Mouse (Mus musculus) hindbrain, postnatal 0 days (tissue): Measurements from ENCODE around the gene Setdb1. TPM values are rescaled to one million over a fixed set of nuclear protein-coding genes. Genes with fewer than 3 reads are reported as not detected.

ENCODE experiments used
- ATAC-seq: fragments of 200-750 bp; cut with Nextera tagmentation; 2 replicates; pipeline ENCODE4 v1.8.0; 2017; ENCODE audit warnings: mild to moderate bottlenecking, moderate TSS enrichment, moderate library complexity
- DNase-seq: peaks from one replicate; pipeline ENCODE4 v3.0.0-alpha.2; 2015; ENCODE audit warnings: low spot score
- H3K27ac ChIP-seq: fragments of 300-500 bp; sonication (generic); 2 replicates; pipeline ENCODE4 v1.5.1; 2014; ENCODE audit warnings: mild to moderate bottlenecking
- H3K27me3 ChIP-seq: fragments of 300-500 bp; sonication (generic); 2 replicates; pipeline ENCODE4 v1.6.1; 2014; ENCODE audit warnings: low read length, mixed read lengths; ENCODE audit not compliant: insufficient read depth
- H3K36me3 ChIP-seq: fragments of 300-500 bp; sonication (generic); 2 replicates; pipeline ENCODE4 v1.6.1; 2014; ENCODE audit warnings: low read length, mixed read lengths; ENCODE audit not compliant: insufficient read depth
- H3K4me1 ChIP-seq: fragments of 300-500 bp; sonication (generic); 2 replicates; pipeline ENCODE4 v1.6.1; 2014; ENCODE audit warnings: antibody characterized with exemption, low read length, mixed read lengths; ENCODE audit not compliant: insufficient read depth
- H3K4me2 ChIP-seq: fragments of 300-500 bp; sonication (generic); 2 replicates; pipeline ENCODE4 v1.6.1; 2014; ENCODE audit warnings: low read depth, mild to moderate bottlenecking, low read length, moderate library complexity, mixed read lengths
- H3K4me3 ChIP-seq: fragments of 300-500 bp; sonication (generic); 2 replicates; pipeline ENCODE4 v1.5.1; 2014; ENCODE audit warnings: low read length
- H3K9ac ChIP-seq: fragments of 300-500 bp; sonication (generic); replicated peaks from 2 replicates; pipeline ENCODE4 v1.6.1; 2014; ENCODE audit warnings: mild to moderate bottlenecking, low read length, moderate library complexity, mixed read lengths
- H3K9me3 ChIP-seq: fragments of 300-500 bp; sonication (generic); 2 replicates; pipeline ENCODE4 v1.6.1; 2016; ENCODE audit warnings: low read length, mixed read lengths
- CTCF ChIP-seq: IDR thresholded peaks from 2 replicates; pipeline ENCODE4 v1.5.1; 2016; ENCODE audit warnings: antibody characterized with exemption, control low read depth, low read depth
- whole genome bisulfite sequencing: fragments of 180-500 bp; shearing (Covaris S2); extraction: QIAGEN DNeasy Blood & Tissue Kit; methylation state at CpG from one replicate; pipeline ENCODE4 v1.1.7; 2014; 5-methylcytosine and 5-hydroxymethylcytosine counted together
- polyA plus RNA-seq: library from polyadenylated mRNA; unstranded; fragments of >200 nt; fragmentation: Nextera tagmentation; extraction: Ambion mirVana; gene quantifications from 2 replicates; pipeline ENCODE4 v1.2.1, GENCODE M21; 2015
- total RNA-seq: library from RNA; depleted of rRNA; stranded (reverse); fragments of >200 nt; gene quantifications from 2 replicates; pipeline ENCODE4 v1.2.3, GENCODE M21; 2014

The Setdb1 gene
- total and polyA plus RNA-seq, 2 experiments from 2014 or later: 26.5 to 50.8 TPM

DNA sequence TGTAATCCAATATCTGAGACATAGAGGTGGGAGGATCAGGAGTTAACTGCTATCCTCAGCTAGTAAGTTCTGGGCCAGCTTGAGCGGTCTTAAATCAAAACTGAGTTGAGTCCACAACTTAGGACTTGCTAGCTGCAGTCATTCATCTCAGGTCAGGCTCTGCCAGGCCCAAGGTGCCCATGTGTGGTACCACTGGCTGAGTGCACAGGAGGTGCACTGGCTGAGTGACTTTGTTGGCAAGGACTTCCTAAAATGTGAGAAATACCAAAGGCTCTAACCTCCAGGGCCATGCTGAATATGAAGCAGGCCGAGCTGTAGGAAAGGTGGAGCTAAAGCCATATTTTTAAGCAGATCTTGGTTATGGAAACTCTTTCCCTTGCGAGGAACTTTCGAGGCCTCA, 19.7 kb downstream of the Setdb1 start:
- no peaks in the 10 kb centered on the region for H3K9me3 ChIP-seq
- TF ChIP-seq CTCF: no peak
- no peaks in the 10 kb centered on the region for H3K27me3 ChIP-seq
- H3K9ac ChIP-seq: no peak overlapping the region
- DNase-seq: no peak
- no peak overlapping the region for H3K4me3 ChIP-seq
- H3K36me3 ChIP-seq: peaks cover 77% of the 10 kb centered on the region
- ATAC-seq: no peak
- no peak overlapping the region for H3K4me2 ChIP-seq
- WGBS: 96% methylated on average over 4 of the region's 4 CpGs
- no peaks in the 10 kb centered on the region for H3K4me1 ChIP-seq
- no peak overlapping the region for H3K27ac ChIP-seq

DNA sequence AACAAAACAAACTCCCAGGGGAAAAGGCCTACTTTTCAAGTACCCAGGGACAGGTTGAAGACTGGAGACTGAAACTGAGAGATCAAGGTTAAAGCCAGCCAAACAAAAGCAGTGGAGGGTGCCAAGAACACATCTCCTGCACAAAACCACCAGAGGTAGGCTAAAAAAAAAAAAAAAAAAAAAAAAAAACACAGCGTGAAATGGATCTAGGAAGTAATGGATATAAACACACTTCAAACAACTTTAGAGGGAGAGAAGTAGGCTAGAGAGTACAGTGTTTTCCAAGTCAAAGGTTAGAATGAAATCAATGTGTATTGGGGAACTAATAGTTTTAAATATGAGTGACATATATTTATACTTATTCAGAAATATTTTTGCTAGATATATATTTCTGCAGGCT, 25.5 kb downstream of the Setdb1 start:
- Histone ChIP-seq H3K27me3 (no peaks in the 10 kb centered on the region), H3K36me3 (peaks cover 48% of the 10 kb centered on the region), H3K4me3 (no peak overlapping the region), H3K9me3 (no peaks in the 10 kb centered on the region), H3K9ac (no peak overlapping the region), H3K27ac (no peak overlapping the region), H3K4me1 (no peaks in the 10 kb centered on the region), H3K4me2 (no peak overlapping the region)
- no peak for ATAC-seq
- 75% methylated on average over 1 of the region's 1 CpGs for WGBS
- TF ChIP-seq CTCF: no peak
- no peak for DNase-seq

DNA sequence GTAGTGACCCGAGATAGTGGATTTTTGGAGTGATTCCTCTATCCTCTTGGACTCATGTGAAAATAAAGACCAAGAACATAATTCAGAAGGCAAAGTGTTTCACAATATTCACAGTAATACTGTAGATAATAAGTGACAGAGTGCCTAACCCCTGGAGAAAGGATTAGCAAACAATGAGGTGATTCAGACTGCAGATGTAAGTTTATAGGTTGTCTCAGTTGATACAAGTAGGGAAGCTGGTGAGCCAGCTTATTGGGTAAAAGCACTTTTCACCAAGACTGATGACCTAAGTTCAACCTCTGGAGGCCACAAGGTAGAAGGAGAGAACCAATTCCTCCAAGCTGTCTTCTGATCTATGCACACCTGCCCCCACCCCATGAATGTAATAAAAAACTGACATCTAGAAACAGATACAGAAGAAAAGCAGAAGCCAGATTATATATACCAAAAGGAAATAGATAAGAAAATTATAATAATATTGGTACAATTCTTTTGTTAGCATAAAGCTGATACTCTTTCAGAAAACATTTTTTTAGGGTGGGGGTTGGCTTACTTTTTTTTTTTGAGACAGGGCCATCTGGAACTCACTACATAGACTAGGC, 28.1 kb downstream of the Setdb1 start:
- H3K9me3 ChIP-seq: no peaks in the 10 kb centered on the region
- no peak overlapping the region for H3K9ac ChIP-seq
- H3K4me2 ChIP-seq: no peak overlapping the region
- WGBS: 92% methylated on average over 1 of the region's 1 CpGs
- H3K27me3 ChIP-seq: no peaks in the 10 kb centered on the region
- H3K36me3 ChIP-seq: peaks cover 60% of the 10 kb centered on the region
- DNase-seq: no peak
- no peaks in the 10 kb centered on the region for H3K4me1 ChIP-seq
- H3K27ac ChIP-seq: no peak overlapping the region
- TF ChIP-seq CTCF: no peak
- H3K4me3 ChIP-seq: no peak overlapping the region
- no peak for ATAC-seq

DNA sequence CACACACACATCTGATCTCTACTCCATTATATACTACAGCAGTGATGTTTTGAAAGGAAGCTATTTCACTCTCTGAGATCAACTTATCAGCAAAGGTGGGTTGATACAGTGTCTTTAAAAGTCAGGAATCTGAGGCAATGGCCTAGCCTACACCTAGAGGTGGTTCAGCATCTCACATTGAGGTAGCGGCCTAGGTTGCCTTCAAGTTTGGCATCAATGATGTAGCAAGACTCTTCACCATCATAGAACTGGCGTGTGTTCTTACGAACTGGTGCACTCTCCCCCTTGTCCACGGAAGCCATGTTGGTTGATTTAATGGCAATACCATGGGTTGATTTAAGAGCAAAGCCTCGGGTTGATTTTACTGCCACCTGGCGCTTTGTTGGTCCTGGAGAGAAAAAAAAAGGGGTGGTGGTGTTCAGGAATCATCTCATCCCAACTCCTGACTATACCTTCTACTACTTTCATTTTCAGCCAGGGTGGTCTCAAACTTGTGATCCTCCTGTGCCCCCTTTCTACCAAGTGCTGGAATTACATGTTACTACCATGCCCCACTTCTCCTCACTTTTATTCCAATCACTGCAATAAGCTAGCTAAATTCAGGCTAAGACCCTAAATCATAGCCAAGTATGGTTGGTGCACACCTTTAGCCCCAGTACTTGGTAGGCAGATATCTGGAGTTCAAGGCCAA, 32.4 kb downstream of the Setdb1 start:
- DNase-seq: no peak
- ATAC-seq: no peak
- Histone ChIP-seq H3K9ac (no peak overlapping the region), H3K4me1 (no peaks in the 10 kb centered on the region), H3K4me3 (no peak overlapping the region), H3K9me3 (no peaks in the 10 kb centered on the region), H3K4me2 (no peak overlapping the region), H3K27ac (no peak overlapping the region), H3K27me3 (no peaks in the 10 kb centered on the region), H3K36me3 (peaks cover 75% of the 10 kb centered on the region)
- peak; percentile 48 for TF ChIP-seq CTCF
- 94% methylated on average over 6 of the region's 6 CpGs for WGBS

DNA sequence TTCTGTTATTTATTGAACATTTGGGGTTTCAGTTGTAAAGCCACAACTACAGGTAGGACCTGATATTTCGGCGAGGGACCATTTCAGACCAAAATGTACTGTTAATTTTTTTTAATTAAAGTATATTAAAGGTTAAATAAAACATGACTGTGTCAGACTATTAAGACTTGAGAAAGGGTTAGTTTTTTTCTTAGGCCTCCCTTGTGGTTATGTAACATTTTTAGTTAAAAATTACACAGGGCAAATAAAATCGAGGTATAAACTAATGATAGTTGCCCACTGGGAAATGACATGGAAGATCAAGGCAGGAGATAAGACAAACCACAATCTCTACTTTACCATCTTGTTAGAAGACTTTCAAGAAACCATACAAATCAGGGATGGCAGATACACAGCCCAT, 33.6 kb downstream of the Setdb1 start:
- H3K4me2 ChIP-seq: no peak overlapping the region
- H3K4me1 ChIP-seq: no peaks in the 10 kb centered on the region
- no peak overlapping the region for H3K27ac ChIP-seq
- WGBS: 91% methylated on average over 3 of the region's 3 CpGs
- no peak for ATAC-seq
- H3K9ac ChIP-seq: no peak overlapping the region
- no peak for TF ChIP-seq CTCF
- H3K9me3 ChIP-seq: no peaks in the 10 kb centered on the region
- DNase-seq: no peak
- H3K4me3 ChIP-seq: no peak overlapping the region
- H3K27me3 ChIP-seq: no peaks in the 10 kb centered on the region
- H3K36me3 ChIP-seq: peaks cover 69% of the 10 kb centered on the region

DNA sequence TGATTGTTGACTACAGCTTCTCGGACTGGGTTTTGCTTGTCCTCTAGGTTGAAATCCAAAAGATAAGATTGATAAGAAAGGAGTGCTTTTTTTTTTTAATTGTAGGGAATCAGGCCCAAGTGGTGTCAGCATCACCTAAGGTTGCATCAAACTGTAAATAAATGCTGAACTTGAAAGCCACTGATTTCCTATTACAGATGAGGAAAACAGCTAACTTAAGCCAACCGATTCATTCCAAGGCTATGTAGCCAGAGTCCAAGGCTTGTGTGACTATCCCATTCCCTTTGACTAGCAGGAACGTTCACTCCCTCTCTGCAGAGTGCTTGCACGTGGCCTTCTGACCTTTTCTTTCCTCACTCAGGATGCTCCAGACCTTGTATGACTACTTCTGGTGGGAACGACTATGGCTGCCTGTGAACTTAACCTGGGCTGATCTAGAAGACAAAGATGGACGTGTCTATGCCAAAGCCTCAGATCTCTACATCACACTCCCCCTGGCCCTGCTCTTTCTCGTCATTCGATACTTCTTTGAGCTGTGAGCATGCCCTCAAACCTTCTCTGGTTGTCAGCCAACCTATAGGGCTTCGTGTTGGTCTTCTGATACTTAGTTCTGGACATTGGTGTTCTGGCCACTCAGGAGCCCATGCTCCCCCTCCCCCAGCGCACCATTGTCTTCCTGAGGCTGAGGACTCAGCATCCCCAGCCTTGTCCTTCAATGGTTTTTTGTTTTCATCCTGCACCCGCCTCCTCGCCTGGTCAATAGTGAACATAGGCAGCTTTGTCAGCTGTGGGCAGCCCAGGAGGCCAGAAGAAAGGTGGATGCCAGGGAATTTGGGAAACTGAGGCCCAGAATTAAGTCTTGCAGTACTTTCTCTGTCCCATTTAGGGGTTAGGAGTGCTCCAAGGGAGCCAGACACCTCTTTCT, 37.0 kb downstream of the Setdb1 start:
- H3K4me1 ChIP-seq: no peaks in the 10 kb centered on the region
- no peaks in the 10 kb centered on the region for H3K9me3 ChIP-seq
- 67% methylated on average over 12 of the region's 12 CpGs for WGBS
- peaks cover 39% of the 10 kb centered on the region for H3K36me3 ChIP-seq
- no peak for TF ChIP-seq CTCF
- H3K4me3 ChIP-seq: no peak overlapping the region
- no peaks in the 10 kb centered on the region for H3K27me3 ChIP-seq
- H3K27ac ChIP-seq: no peak overlapping the region
- no peak for DNase-seq
- no peak overlapping the region for H3K4me2 ChIP-seq
- ATAC-seq: no peak
- H3K9ac ChIP-seq: no peak overlapping the region
